8 mouse cellular contexts compared by ENCODE assay signal in the genomic region with DNA sequence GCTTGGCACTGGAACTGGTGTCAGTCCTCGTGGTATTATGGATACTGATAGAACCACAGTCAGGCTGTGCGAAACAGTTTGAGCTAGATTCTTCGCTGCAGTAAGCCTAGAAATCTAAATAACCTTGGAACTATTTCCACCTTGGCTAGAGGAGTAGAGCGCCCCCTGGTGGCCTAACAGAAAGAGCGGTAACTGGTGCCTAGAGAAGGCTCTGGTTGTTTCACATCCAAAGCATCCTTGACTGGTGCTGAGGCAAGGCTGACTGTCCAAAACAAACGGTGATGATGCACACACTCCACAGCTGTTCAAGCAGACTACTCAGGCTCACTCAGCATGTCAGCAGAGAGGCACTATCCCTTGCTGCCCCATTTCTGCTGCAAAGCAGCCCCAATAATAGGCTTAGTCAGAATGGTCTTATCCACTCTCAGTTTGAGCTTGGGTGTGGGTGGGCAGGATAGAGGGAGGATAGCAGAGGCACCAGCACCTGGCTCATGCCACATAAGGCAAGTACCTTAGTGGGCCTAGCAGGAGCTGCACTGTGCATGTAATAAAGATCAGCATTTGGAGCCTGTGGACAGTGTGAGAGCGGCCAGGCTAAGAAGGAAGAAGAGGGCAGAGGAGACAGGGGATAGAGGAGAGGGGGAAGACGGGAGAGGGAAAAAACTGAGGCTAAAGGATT. TPM values are rescaled to one million over a fixed set of nuclear protein-coding genes. Genes with fewer than 3 reads are reported as not detected.
DNase-seq lines count a peak whose midpoint lies in the region; ATAC-seq lines count a peak whose summit lies in the region.

No protein-coding gene starts in this region.

- H3K9me3 ChIP-seq in midbrain, embryonic 13.5 days, result no peaks in the 10 kb centered on the region

- peak; percentile 89 for DNase-seq in heart, adult 11 months
- DNase-seq in heart, postnatal 25 days (ENCODE audit: low spot score), result no peak
- peak; percentile 78 to 88 for DNase-seq in cerebellum, postnatal 25 days
- DNase-seq in frontal cortex, postnatal 36 days (ENCODE audit: low spot score in 2 of 2), result peak; percentile 79 to 88
- DNase-seq in kidney, adult 18-20 months, result peak; percentile 83
- DNase-seq in left cerebral cortex, postnatal 4 days, result peak; percentile 86
- peak; percentile 30 for DNase-seq in spleen, adult 12 weeks (ENCODE audit: low spot score)

- H3K4me3 ChIP-seq in midbrain, embryonic 13.5 days (replicated peaks), result no peak overlapping the region

- peak; percentile 74 for ATAC-seq in midbrain, embryonic 13.5 days

- peaks cover 3% of the 10 kb centered on the region; the same call in 1 of the 2 replicates for H3K4me1 ChIP-seq in midbrain, embryonic 13.5 days (replicated peaks)

- intact Hi-C loops in heart, postnatal 25 days (cut with DNase I), result loop anchor here (5.0 kb wide), 1 partner anchor 60 kb away; no protein-coding TSS in a partner anchor
- intact Hi-C loops in left cerebral cortex, postnatal 4 days (cut with DNase I), result loop anchor here (10.0 kb wide), 1 partner anchor 332 kb away; no protein-coding TSS in a partner anchor

- no peak overlapping the region for H3K9ac ChIP-seq in midbrain, embryonic 13.5 days (replicated peaks)

- no peak overlapping the region for H3K4me2 ChIP-seq in midbrain, embryonic 13.5 days (replicated peaks)

- no peak overlapping the region; the same call in 1 of the 2 replicates for H3K27ac ChIP-seq in midbrain, embryonic 13.5 days

- no peaks in the 10 kb centered on the region for H3K27me3 ChIP-seq in midbrain, embryonic 13.5 days

- H3K36me3 ChIP-seq in midbrain, embryonic 13.5 days, result peaks cover 27% of the 10 kb centered on the region

- WGBS in midbrain, embryonic 13.5 days, result 34% methylated on average over 8 of the region's 8 CpGs

RNA-seq across cellular contexts. Expression of a gene that starts 23.7 kb away (rescaled TPM):
- 10 to 100 TPM; 15.1 to 16.2 TPM for total RNA-seq in heart, postnatal 25 days (2021)
- total RNA-seq in left cerebral cortex, postnatal 4 days (2021), result 10 to 100 TPM; 17.4 to 20.0 TPM
- 46.4 and 48.8 TPM in 2 replicates for polyA plus RNA-seq in midbrain, embryonic 13.5 days (2015; fragmentation: Nextera tagmentation; extraction: Ambion mirVana)

RNA-seq across cellular contexts. Expression of a gene that starts 28.0 kb away (rescaled TPM):
- 10 to 100 TPM; 19.2 to 21.4 TPM for total RNA-seq in heart, postnatal 25 days (2021)
- total RNA-seq in left cerebral cortex, postnatal 4 days (2021), result 10 to 100 TPM; 38.1 to 39.8 TPM
- 41.6 and 45.1 TPM in 2 replicates for polyA plus RNA-seq in midbrain, embryonic 13.5 days (2015; fragmentation: Nextera tagmentation; extraction: Ambion mirVana)
